Mouse (Mus musculus) CH12.LX (cell line): Measurements from ENCODE around the gene Ttc38. TPM values are rescaled to one million over a fixed set of nuclear protein-coding genes. Genes with fewer than 3 reads are reported as not detected.

Source experiments
- DNase-seq: peaks from one replicate; pipeline ENCODE4 v3.0.0-alpha.2; 2013; ENCODE audit errors: extremely low read depth
- H3K27ac ChIP-seq: 2 replicates; pipeline ENCODE4 v1.5.1; 2012; ENCODE audit warnings: low read depth, mild to moderate bottlenecking, control low read depth, moderate library complexity; ENCODE audit not compliant: insufficient read depth
- H3K27me3 ChIP-seq: replicated peaks from 2 replicates; pipeline ENCODE3; 2012; ENCODE audit warnings: inconsistent platforms
- H3K36me3 ChIP-seq, 2 experiments: replicated peaks in 1 of 2; 2 replicates each; pipeline versions ENCODE3 to v1.6.1; 2012; ENCODE audit warnings: inconsistent platforms in 1 of 2, low read length in 1 of 2, mild to moderate bottlenecking in 1 of 2, mixed read lengths in 1 of 2, moderate library complexity in 1 of 2; ENCODE audit not compliant: control insufficient read depth in 1 of 2, insufficient read depth in 1 of 2
- H3K4me1 ChIP-seq, 2 experiments: 2 replicates each; pipeline ENCODE4 v1.6.1; 2012; ENCODE audit warnings: inconsistent platforms in 1 of 2, moderate library complexity in 1 of 2; ENCODE audit not compliant: insufficient read depth in 2 of 2, control insufficient read depth in 1 of 2
- H3K4me2 ChIP-seq: 2 replicates; pipeline ENCODE4 v1.6.1; 2012; ENCODE audit warnings: low read depth, mild to moderate bottlenecking, control low read depth; ENCODE audit not compliant: poor library complexity, insufficient read depth, severe bottlenecking
- H3K4me3 ChIP-seq, 3 experiments: fragments of 150-350 bp in 1 of 3; sonication (generic) in 1 of 3; replicated peaks in 1 of 3; 2 replicates each; pipeline versions ENCODE3 to v1.5.1; 2011 to 2012; ENCODE audit warnings: low read depth in 2 of 3, low read length in 2 of 3, mild to moderate bottlenecking in 2 of 3, moderate library complexity in 2 of 3, control low read depth in 1 of 3, improper control_type of control experiment in 1 of 3, inconsistent platforms in 1 of 3, mixed read lengths in 1 of 3; ENCODE audit not compliant: poor library complexity in 1 of 3
- H3K79me2 ChIP-seq: replicated peaks from 2 replicates; pipeline ENCODE4 v1.6.1; 2012; ENCODE audit warnings: mild to moderate bottlenecking, moderate library complexity; ENCODE audit not compliant: control insufficient read depth, poor library complexity, insufficient read depth, severe bottlenecking; ENCODE audit errors: extremely low read depth
- H3K9ac ChIP-seq: 2 replicates; pipeline ENCODE4 v1.6.1; 2012; ENCODE audit warnings: low read depth, mild to moderate bottlenecking, control low read depth, moderate library complexity; ENCODE audit not compliant: insufficient read depth
- H3K9me3 ChIP-seq: replicated peaks from 2 replicates; pipeline ENCODE3; 2012; ENCODE audit warnings: low read length, inconsistent platforms, mixed read lengths
- CTCF ChIP-seq, 2 experiments: IDR thresholded peaks in 1 of 2; conservative IDR thresholded peaks in 1 of 2; 2 replicates each; pipeline ENCODE4 v1.5.1; 2011 to 2012; ENCODE audit warnings: low read depth in 2 of 2, low read length in 2 of 2, improper control_type of control experiment in 1 of 2, inconsistent platforms in 1 of 2, mild to moderate bottlenecking in 1 of 2, moderate library complexity in 1 of 2
- GABPA ChIP-seq: IDR thresholded peaks from 2 replicates; pipeline ENCODE4 v1.6.1; 2012; ENCODE audit warnings: low read depth, low read length, improper control_type of control experiment, inconsistent platforms; ENCODE audit not compliant: insufficient replicate concordance
- JUN ChIP-seq: IDR thresholded peaks from 2 replicates; pipeline ENCODE4 v1.6.1; 2011; ENCODE audit warnings: low read depth, mild to moderate bottlenecking, low read length, improper control_type of control experiment, moderate library complexity; ENCODE audit not compliant: insufficient read depth
- JUND ChIP-seq: conservative IDR thresholded peaks from 2 replicates; pipeline ENCODE4 v1.6.1; 2011; ENCODE audit warnings: low read depth, low read length, improper control_type of control experiment
- MAZ ChIP-seq: IDR thresholded peaks from 2 replicates; pipeline ENCODE4 v1.6.1; 2012; ENCODE audit warnings: low read depth, mild to moderate bottlenecking, inconsistent platforms, low read length, improper control_type of control experiment, moderate library complexity
- MEF2A ChIP-seq: IDR thresholded peaks from 2 replicates; pipeline ENCODE4 v1.6.1; 2014; ENCODE audit warnings: low read depth, mild to moderate bottlenecking, inconsistent platforms, low read length, improper control_type of control experiment, borderline replicate concordance
- MXI1 ChIP-seq: IDR thresholded peaks from 2 replicates; pipeline ENCODE4 v1.6.1; 2011; ENCODE audit warnings: mild to moderate bottlenecking, low read depth, low read length, improper control_type of control experiment
- MYC ChIP-seq: IDR thresholded peaks from 2 replicates; pipeline ENCODE4 v1.6.1; 2011; ENCODE audit warnings: low read depth, mild to moderate bottlenecking, improper control_type of control experiment, low read length
- NELFE ChIP-seq: IDR thresholded peaks from 2 replicates; pipeline ENCODE4 v1.6.1; 2011; ENCODE audit warnings: low read depth, low read length, improper control_type of control experiment
- PAX5 ChIP-seq: IDR thresholded peaks from 2 replicates; pipeline ENCODE4 v1.6.1; 2012; ENCODE audit warnings: low read length, inconsistent platforms, mixed read lengths
- POLR2AphosphoS2 ChIP-seq: IDR thresholded peaks from 2 replicates; pipeline ENCODE4 v1.6.1; 2011; ENCODE audit warnings: low read depth, low read length, improper control_type of control experiment
- RAD21 ChIP-seq: IDR thresholded peaks from 2 replicates; pipeline ENCODE4 v1.6.1; 2011; ENCODE audit warnings: low read depth, mild to moderate bottlenecking, low read length, improper control_type of control experiment, moderate library complexity
- SIN3A ChIP-seq: IDR thresholded peaks from 2 replicates; pipeline ENCODE4 v1.6.1; 2012; ENCODE audit warnings: low read length, improper control_type of control experiment, inconsistent platforms
- TBP ChIP-seq: conservative IDR thresholded peaks from 2 replicates; pipeline ENCODE4 v1.6.1; 2011; ENCODE audit warnings: low read depth, low read length, improper control_type of control experiment
- ZKSCAN1 ChIP-seq: IDR thresholded peaks from 2 replicates; pipeline ENCODE4 v1.6.1; 2012; ENCODE audit warnings: low read depth, inconsistent platforms, low read length, improper control_type of control experiment, borderline replicate concordance
- ZMIZ1 ChIP-seq: IDR thresholded peaks from 2 replicates; pipeline ENCODE4 v1.6.1; 2012; ENCODE audit warnings: low read depth, mild to moderate bottlenecking, inconsistent platforms, low read length, improper control_type of control experiment
- dilution Hi-C: fragments of 300-500 bp; cut with MboI; formaldehyde crosslinking; loops from 2 replicates; pipeline ENCODE4 v1.14.3; 2020; ENCODE audit warnings: low sequenced_read_pairs; ENCODE audit not compliant: extremely low pct_unique_long_range_greater_than_20kb, extremely low pct_ligation_motif_present
- in situ Hi-C: fragments of 300-500 bp; cut with MboI; formaldehyde crosslinking; loops from 3 replicates; pipeline ENCODE4 v1.14.3; 2019; ENCODE audit warnings: low sequenced_read_pairs, low pct_ligation_motif_present, low pct_unique_long_range_greater_than_20kb, mixed read lengths
- polyA plus RNA-seq: library from polyadenylated mRNA; unstranded; fragments of >175 nt; gene quantifications from 2 replicates; pipeline ENCODE4 v1.2.1, GENCODE M21; 2012; ENCODE audit warnings: low read depth; ENCODE audit not compliant: insufficient read length
- total RNA-seq, 2 experiments: library from RNA; depleted of rRNA; stranded (reverse); fragments of 300-350 nt in 1 of 2; fragments of >200 nt in 1 of 2; gene quantifications; 2 replicates each; pipeline ENCODE4 v1.2.3; 2012 to 2014

Gene Ttc38
- total and polyA plus RNA-seq, 3 experiments: 5.1 to 5.8 (median 5.1) TPM

DNA sequence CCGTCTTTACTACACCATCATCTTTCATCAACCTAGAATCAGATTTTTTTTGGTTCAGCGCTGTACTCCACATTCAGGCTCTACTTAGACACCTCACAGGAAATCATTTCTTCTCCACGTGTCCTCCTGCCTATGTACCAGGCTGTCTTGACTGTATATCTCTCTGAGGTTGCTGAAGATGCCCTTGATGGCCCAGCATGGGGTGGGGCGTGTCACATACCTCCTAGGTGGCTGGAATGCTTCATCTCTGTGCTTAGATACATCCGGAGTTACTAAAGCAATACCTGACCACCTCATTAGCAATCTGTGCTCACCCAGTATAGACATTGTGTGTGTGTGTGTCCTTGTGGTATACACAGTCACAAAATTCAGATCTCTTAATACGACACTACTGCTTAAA lies 36.6 kb upstream of the Ttc38 start:
- no peaks in the 10 kb centered on the region for H3K4me1 ChIP-seq
- H3K4me3 ChIP-seq: no peak overlapping the region
- dilution Hi-C loops: no loop called here
- no peak for DNase-seq
- H3K4me2 ChIP-seq: no peak overlapping the region
- no peaks in the 10 kb centered on the region for H3K36me3 ChIP-seq
- no peak overlapping the region for H3K9ac ChIP-seq
- no peaks in the 10 kb centered on the region for H3K27me3 ChIP-seq
- H3K9me3 ChIP-seq: no peaks in the 10 kb centered on the region
- TF ChIP-seq JUN: no peak
- no peak for TF ChIP-seq CTCF (conservative IDR thresholded peaks at IDR 0.05 in 1 of 2, IDR thresholded peaks at IDR 0.05 in 1 of 2; ENCODE audit: low read depth in 2 of 2, low read length in 2 of 2)
- no peak for TF ChIP-seq JUND
- no peak for TF ChIP-seq MEF2A
- TF ChIP-seq RAD21: no peak
- no peaks in the 10 kb centered on the region for H3K79me2 ChIP-seq
- H3K27ac ChIP-seq: no peak overlapping the region
- in situ Hi-C loops: no loop called here

GRCm38 (mm10) chr15:85798676-85799075 lies 33.4 kb upstream of the Ttc38 start:
- no peak for DNase-seq
- Histone ChIP-seq H3K4me3 (no peak overlapping the region), H3K4me2 (no peak overlapping the region), H3K27ac (no peak overlapping the region), H3K9me3 (no peaks in the 10 kb centered on the region), H3K9ac (no peak overlapping the region), H3K79me2 (no peaks in the 10 kb centered on the region), H3K36me3 (no peaks in the 10 kb centered on the region), H3K4me1 (peaks cover 1 to 2% of the 10 kb centered on the region in 2 experiments; a peak in 3 of 4 replicates), H3K27me3 (peaks cover 2% of the 10 kb centered on the region)
- dilution Hi-C loops: no loop called here
- TF ChIP-seq JUND (no peak), NELFE (no peak), MXI1 (no peak), MAZ (no peak), SIN3A (no peak), TBP (no peak), ZMIZ1 (no peak), MYC (no peak), ZKSCAN1 (no peak), POLR2AphosphoS2 (no peak), GABPA (no peak), PAX5 (no peak)
- in situ Hi-C loops: no loop called here
